Mouse (Mus musculus) heart, postnatal 0 days (tissue): ENCODE data around the gene Hspb9.

ENCODE experiments used
- CTCF ChIP-seq: IDR thresholded peaks from 2 replicates; pipeline ENCODE4 v1.5.1; 2016; ENCODE audit warnings: antibody characterized with exemption, control low read depth, low read depth
- EP300 ChIP-seq: IDR thresholded peaks from 2 replicates; pipeline ENCODE4 v1.6.1; 2016; ENCODE audit warnings: antibody characterized with exemption, low read depth

GRCm38 (mm10) chr11:100677810-100678209, 35.8 kb upstream of the Hspb9 start:
- TF ChIP-seq CTCF (no peak), EP300 (no peak)
